In genomic region chr2:128493871-128494270, GRCm38 (mm10) we compare ENCODE assay signal across 24 mouse cellular contexts.
DNase-seq lines count a peak whose midpoint lies in the region; ATAC-seq and TF ChIP-seq lines count a peak whose summit lies in the region.
"Had no signal": no experiment of that assay in that cellular context is flagged by ENCODE, and none has a peak within 500 bp of the region (broad histone marks: within the 10 kb centered on the region; RNA-seq: fewer than 3 reads in every experiment).

No protein-coding gene starts in this region.

- WGBS in bone marrow, adult 2 months: 34% methylated on average over 5 of the region's 5 CpGs
- whole genome bisulfite sequencing in kidney, embryonic 15.5 days: 86% methylated on average over 5 of the region's 5 CpGs
- 79% methylated on average over 5 of the region's 5 CpGs for WGBS in intestine, embryonic 16.5 days

- no peak overlapping the region for H3K4me3 ChIP-seq in bone marrow, adult 2 months (replicated peaks; ENCODE audit: control insufficient read depth, low read depth, low read length)
- H3K4me3 ChIP-seq in kidney, embryonic 15.5 days (replicated peaks): no peak overlapping the region
- H3K4me3 ChIP-seq in intestine, embryonic 16.5 days (ENCODE audit: low read length): no peak overlapping the region
- no peak overlapping the region for H3K4me3 ChIP-seq in left cerebral cortex, adult 2 months
- H3K4me3 ChIP-seq: embryonic facial prominence, embryonic 15.5 days; heart, adult 2 months; hindbrain, embryonic 13.5 days; limb, embryonic 12.5 days; liver, embryonic 12.5 days; megakaryocyte, embryonic 14.5 days; midbrain, embryonic 13.5 days; neural tube, embryonic 12.5 days had no signal

- no peak for TF ChIP-seq POLR2A in bone marrow, adult 2 months (IDR thresholded peaks at IDR 0.05; ENCODE audit: borderline replicate concordance, control insufficient read depth, low read depth, low read length)

- peaks cover 4% of the 10 kb centered on the region; the same call in 1 of the 2 replicates for H3K4me1 ChIP-seq in bone marrow, adult 2 months (ENCODE audit: control insufficient read depth, insufficient read depth, low read length)
- peaks cover 23% of the 10 kb centered on the region for H3K4me1 ChIP-seq in kidney, embryonic 15.5 days
- H3K4me1 ChIP-seq in intestine, embryonic 16.5 days (ENCODE audit: control insufficient read depth, insufficient read depth, low read length): no peaks in the 10 kb centered on the region
- H3K4me1 ChIP-seq: embryonic facial prominence, embryonic 15.5 days; hindbrain, embryonic 13.5 days; limb, embryonic 12.5 days; liver, embryonic 12.5 days; megakaryocyte, embryonic 14.5 days; neural tube, embryonic 12.5 days had no signal

- TF ChIP-seq CTCF in bone marrow, adult 2 months (IDR thresholded peaks at IDR 0.05; ENCODE audit: control insufficient read depth, insufficient read depth, low read length): no peak
- TF ChIP-seq CTCF in left cerebral cortex, adult 2 months (IDR thresholded peaks at IDR 0.05): no peak

- peak; percentile 21 to 28 for DNase-seq in monocyte, adult 2 months (ENCODE audit: low read depth in 1 of 2, low spot score in 2 of 2)
- no peak for DNase-seq in left cerebral cortex, adult 2 months (ENCODE audit: extremely low spot score in 1 of 2, low spot score in 2 of 2)
- DNase-seq: cerebellum, adult 2 months; forebrain, postnatal 0 days; gastrocnemius, postnatal 14 days; heart, adult 2 months; heart, postnatal 36 days; kidney, adult 2 months; kidney, postnatal 14 days; layer of hippocampus, postnatal 36 days; lung, embryonic 14.5 days had no signal

- H3K36me3 ChIP-seq in kidney, embryonic 15.5 days: no peaks in the 10 kb centered on the region
- no peaks in the 10 kb centered on the region for H3K36me3 ChIP-seq in intestine, embryonic 16.5 days (ENCODE audit: control insufficient read depth, insufficient read depth, low read length)
- H3K36me3 ChIP-seq: embryonic facial prominence, embryonic 15.5 days; hindbrain, embryonic 13.5 days; limb, embryonic 12.5 days; liver, embryonic 12.5 days; midbrain, embryonic 13.5 days; neural tube, embryonic 12.5 days had no signal

- intact Hi-C loops in left cerebral cortex, adult 2 months (cut with DNase I): no loop called here

- no peak overlapping the region for H3K9ac ChIP-seq in kidney, embryonic 15.5 days
- H3K9ac ChIP-seq in intestine, embryonic 16.5 days (ENCODE audit: low read depth, low read length): no peak overlapping the region
- H3K9ac ChIP-seq: embryonic facial prominence, embryonic 15.5 days; forebrain, postnatal 0 days; hindbrain, embryonic 13.5 days; limb, embryonic 12.5 days; liver, embryonic 12.5 days; lung, embryonic 14.5 days; midbrain, embryonic 13.5 days; neural tube, embryonic 12.5 days had no signal

- no peak for ATAC-seq in monocyte, adult 5-6 weeks (replicated peaks; ENCODE audit: insufficient number of reproducible peaks, low FRiP score, low TSS enrichment, poor library complexity, severe bottlenecking)
- peak; percentile 89 for ATAC-seq in granulocyte monocyte progenitor cell, adult 5-6 weeks (replicated peaks; ENCODE audit: poor library complexity, severe bottlenecking)
- no peak for ATAC-seq in kidney, embryonic 15.5 days (replicated peaks; ENCODE audit: low FRiP score)
- no peak for ATAC-seq in intestine, embryonic 16.5 days
- ATAC-seq: forebrain, postnatal 0 days; inflammation-experienced regulatory T-cells, adult 6 months; liver, embryonic 12.5 days; midbrain, embryonic 13.5 days had no signal

- peak overlapping the region; percentile 45; the same call in 1 of the 2 replicates for H3K27ac ChIP-seq in bone marrow, adult 2 months (ENCODE audit: control insufficient read depth, insufficient read depth, low read depth, low read length, poor library complexity)
- no peak overlapping the region for H3K27ac ChIP-seq in kidney, embryonic 15.5 days
- no peak overlapping the region for H3K27ac ChIP-seq in intestine, embryonic 16.5 days (ENCODE audit: low read length)
- H3K27ac ChIP-seq in left cerebral cortex, adult 2 months: no peak overlapping the region
- H3K27ac ChIP-seq: embryonic facial prominence, embryonic 15.5 days; heart, adult 2 months; hindbrain, embryonic 13.5 days; limb, embryonic 12.5 days; liver, embryonic 12.5 days; midbrain, embryonic 13.5 days; neural tube, embryonic 12.5 days had no signal

- H3K9me3 ChIP-seq in kidney, embryonic 15.5 days (replicated peaks): no peaks in the 10 kb centered on the region
- H3K9me3 ChIP-seq in intestine, embryonic 16.5 days (ENCODE audit: control insufficient read depth, low read length): no peaks in the 10 kb centered on the region
- H3K9me3 ChIP-seq: embryonic facial prominence, embryonic 15.5 days; hindbrain, embryonic 13.5 days; limb, embryonic 12.5 days; liver, embryonic 12.5 days; megakaryocyte, embryonic 14.5 days; midbrain, embryonic 13.5 days; neural tube, embryonic 12.5 days had no signal

- peaks cover under 1% of the 10 kb centered on the region; the same call in 1 of the 2 replicates for H3K27me3 ChIP-seq in kidney, embryonic 15.5 days
- no peaks in the 10 kb centered on the region for H3K27me3 ChIP-seq in intestine, embryonic 16.5 days (replicated peaks; ENCODE audit: control insufficient read depth, insufficient read depth, low read length)
- H3K27me3 ChIP-seq: embryonic facial prominence, embryonic 15.5 days; hindbrain, embryonic 13.5 days; limb, embryonic 12.5 days; liver, embryonic 12.5 days; midbrain, embryonic 13.5 days; neural tube, embryonic 12.5 days had no signal

- H3K4me2 ChIP-seq in kidney, embryonic 15.5 days: no peak overlapping the region
- no peak overlapping the region for H3K4me2 ChIP-seq in intestine, embryonic 16.5 days (ENCODE audit: low read depth, low read length)
- H3K4me2 ChIP-seq: embryonic facial prominence, embryonic 15.5 days; hindbrain, embryonic 13.5 days; limb, embryonic 12.5 days; liver, embryonic 12.5 days; lung, embryonic 14.5 days; midbrain, embryonic 13.5 days; neural tube, embryonic 12.5 days had no signal

Comparison
In these comparisons a context has a peak if more than half of its experiments do, and no peak if none do; other contexts are left out.
1. DNase-seq: peak in monocyte, adult 2 months (2 of 2); none in left cerebral cortex, adult 2 months (0 of 2).